Mouse (Mus musculus): ENCODE data around the gene Abhd10.

DNA sequence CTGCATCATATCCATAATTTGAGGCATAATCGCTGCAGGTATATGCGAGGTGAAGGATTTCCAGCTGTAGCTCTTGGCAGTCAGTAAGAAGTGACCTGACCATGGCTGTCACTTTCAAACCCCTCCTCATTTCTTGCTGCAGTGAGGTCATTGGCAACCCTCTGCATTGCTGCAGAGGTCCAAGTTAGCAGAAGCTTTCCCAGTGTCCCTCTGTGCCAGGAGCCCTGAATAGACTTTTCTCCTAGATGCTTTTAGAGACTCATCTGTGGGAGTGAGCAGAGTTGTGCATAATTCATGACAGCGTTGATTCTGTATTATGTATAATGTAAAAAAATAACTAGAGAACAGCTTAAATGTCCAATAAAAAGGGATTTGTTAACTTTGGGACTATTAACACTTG lies 57.5 kb downstream of the Abhd10 start:
- TF ChIP-seq POLR2A (IDR thresholded peaks at IDR 0.05; ENCODE audit: low read depth, low read length): no peak
- no peak for TF ChIP-seq CTCF (IDR thresholded peaks at IDR 0.05; ENCODE audit: borderline replicate concordance, insufficient read depth, low read length)
